Comparison of ENCODE assay signal across 21 mouse cellular contexts in genomic region chr19:3825044-3825443, GRCm38 (mm10). TPM values are rescaled to one million over a fixed set of nuclear protein-coding genes. Genes with fewer than 3 reads are reported as not detected.
A peak's percentile ranks its signal among the peaks of the same experiment; 100 is the strongest.
DNase-seq lines count a peak whose midpoint lies in the region; ATAC-seq and TF ChIP-seq lines count a peak whose summit lies in the region.
"Had no signal": no experiment of that assay in that cellular context is flagged by ENCODE, and none has a peak within 500 bp of the region (broad histone marks: within the 10 kb centered on the region; RNA-seq: fewer than 3 reads in every experiment).

No protein-coding gene starts in this region.

- H3K36me3 ChIP-seq in intestine, embryonic 15.5 days = no peaks in the 10 kb centered on the region
- H3K36me3 ChIP-seq in intestine, embryonic 16.5 days (ENCODE audit: control insufficient read depth, insufficient read depth, low read length) = no peaks in the 10 kb centered on the region
- H3K36me3 ChIP-seq in intestine, postnatal 0 days (ENCODE audit: control insufficient read depth, insufficient read depth) = no peaks in the 10 kb centered on the region
- H3K36me3 ChIP-seq in small intestine, adult 2 months (ENCODE audit: control insufficient read depth, insufficient read depth, low read length) = no peaks in the 10 kb centered on the region
- H3K36me3 ChIP-seq: G1E had no signal

- no peaks in the 10 kb centered on the region for H3K9me3 ChIP-seq in intestine, embryonic 15.5 days
- H3K9me3 ChIP-seq in intestine, embryonic 16.5 days (ENCODE audit: control insufficient read depth, low read length) = no peaks in the 10 kb centered on the region
- no peaks in the 10 kb centered on the region for H3K9me3 ChIP-seq in intestine, postnatal 0 days (ENCODE audit: control insufficient read depth)

- 0 out of 2 replicates have a peak, but pooled peaks cover 5% of the 10 kb centered on the region for H3K4me1 ChIP-seq in intestine, embryonic 15.5 days (replicated peaks)
- H3K4me1 ChIP-seq in intestine, embryonic 16.5 days (ENCODE audit: control insufficient read depth, insufficient read depth, low read length) = peaks cover under 1% of the 10 kb centered on the region; the same call in 1 of the 2 replicates
- H3K4me1 ChIP-seq in intestine, postnatal 0 days (replicated peaks; ENCODE audit: control insufficient read depth, insufficient read depth, low read length) = no peaks in the 10 kb centered on the region; the same call in 1 of the 2 replicates
- H3K4me1 ChIP-seq in small intestine, adult 2 months (ENCODE audit: control insufficient read depth, insufficient read depth, insufficient read length, low read length) = peaks cover 11% of the 10 kb centered on the region; the same call in 1 of the 2 replicates

- H3K4me2 ChIP-seq in intestine, embryonic 15.5 days (replicated peaks) = no peak overlapping the region
- H3K4me2 ChIP-seq in intestine, embryonic 16.5 days (ENCODE audit: low read depth, low read length) = no peak overlapping the region
- H3K4me2 ChIP-seq in intestine, postnatal 0 days (replicated peaks; ENCODE audit: low read depth) = no peak overlapping the region

- no peak for TF ChIP-seq CTCF in intestine, postnatal 0 days (IDR thresholded peaks at IDR 0.05; ENCODE audit: low read depth)
- TF ChIP-seq CTCF in small intestine, adult 2 months (IDR thresholded peaks at IDR 0.05; ENCODE audit: extremely low read depth, insufficient read length, insufficient replicate concordance, low read depth, low read length) = no peak

- no peak overlapping the region for H3K27ac ChIP-seq in intestine, embryonic 15.5 days
- peak overlapping the region; percentile 24; the same call in 1 of the 2 replicates for H3K27ac ChIP-seq in intestine, embryonic 16.5 days (ENCODE audit: low read length)
- H3K27ac ChIP-seq in intestine, postnatal 0 days (ENCODE audit: low read depth, low read length) = peak overlapping the region; percentile 17; the same call in 1 of the 2 replicates
- peak overlapping the region; percentile 87 for H3K27ac ChIP-seq in small intestine, adult 2 months (ENCODE audit: insufficient read depth, low read depth, low read length)

- no peaks in the 10 kb centered on the region for H3K27me3 ChIP-seq in intestine, embryonic 15.5 days (replicated peaks)
- no peaks in the 10 kb centered on the region for H3K27me3 ChIP-seq in intestine, embryonic 16.5 days (replicated peaks; ENCODE audit: control insufficient read depth, insufficient read depth, low read length)
- H3K27me3 ChIP-seq in intestine, postnatal 0 days (replicated peaks; ENCODE audit: control insufficient read depth, insufficient read depth, low read length) = no peaks in the 10 kb centered on the region
- no peaks in the 10 kb centered on the region for H3K27me3 ChIP-seq in small intestine, adult 2 months (ENCODE audit: control insufficient read depth, insufficient read depth, low read length)
- H3K27me3 ChIP-seq: Patski had no signal

- no peak overlapping the region for H3K4me3 ChIP-seq in intestine, embryonic 15.5 days (replicated peaks)
- no peak overlapping the region for H3K4me3 ChIP-seq in intestine, embryonic 16.5 days (ENCODE audit: low read length)
- no peak overlapping the region for H3K4me3 ChIP-seq in intestine, postnatal 0 days (ENCODE audit: low read depth, low read length)
- H3K4me3 ChIP-seq in small intestine, adult 2 months (ENCODE audit: low read depth, low read length) = no peak overlapping the region

- no peak overlapping the region for H3K9ac ChIP-seq in intestine, embryonic 15.5 days
- H3K9ac ChIP-seq in intestine, embryonic 16.5 days (ENCODE audit: low read depth, low read length) = no peak overlapping the region
- no peak overlapping the region for H3K9ac ChIP-seq in intestine, postnatal 0 days (ENCODE audit: low read depth, low read length)

- no peak for DNase-seq in kidney, postnatal 25 days
- DNase-seq in spleen, postnatal 36 days (ENCODE audit: low spot score in 2 of 2) = no peak
- no peak for DNase-seq in layer of hippocampus, adult 9-11 months
- DNase-seq: adrenal gland, adult 2 months; adrenal gland, adult 8-10 months; adrenal gland, postnatal 10 days; adrenal gland, postnatal 14 days; adrenal gland, postnatal 25 days; adrenal gland, postnatal 36 days; B cell, adult 2 months; cerebellum, adult 11 months; cerebellum, adult 11-12 months had no signal

- TF ChIP-seq POLR2A in small intestine, adult 2 months (IDR thresholded peaks at IDR 0.05; ENCODE audit: low read depth, low read length) = no peak

- ATAC-seq in intestine, embryonic 15.5 days = peak; percentile 82
- ATAC-seq in intestine, embryonic 16.5 days = peak; percentile 77
- peak; percentile 76 for ATAC-seq in intestine, postnatal 0 days
- no peak for ATAC-seq in inflammation-experienced regulatory T-cells, adult 6 months
- ATAC-seq: activated CD4-positive, CD25-positive, alpha-beta regulatory T cell, adult 4 months; CD4-positive, CD25-positive, alpha-beta regulatory T cell, adult 4 months; Patski had no signal

RNA-seq across cellular contexts. Expression of gene Chka, which starts 26.5 kb away (rescaled TPM):
- 63.3 and 68.5 TPM in 2 replicates for polyA plus RNA-seq in intestine, embryonic 15.5 days (2015; fragmentation: Nextera tagmentation; extraction: Ambion mirVana)
- polyA plus RNA-seq in intestine, embryonic 16.5 days (2015; fragmentation: Nextera tagmentation; extraction: Ambion mirVana) = 57.8 and 67.5 TPM in 2 replicates
- 113 and 155 TPM in 2 replicates for polyA plus RNA-seq in intestine, postnatal 0 days (2015; fragmentation: Nextera tagmentation; extraction: Ambion mirVana)
- 85.2 and 214 TPM in 2 replicates for polyA plus RNA-seq in small intestine, adult 2 months (2012; rRNA removed)
- polyA plus RNA-seq in inflammation-experienced regulatory T-cells, adult 6 months (2017; shearing (Covaris generic)) = 1 to 10 TPM; 1.6 to 4.9 (median 4.3) TPM

RNA-seq across cellular contexts. Expression of gene Kmt5b, which starts 57.8 kb away (rescaled TPM):
- polyA plus RNA-seq in intestine, embryonic 15.5 days (2015; fragmentation: Nextera tagmentation; extraction: Ambion mirVana) = 21.8 and 22.0 TPM in 2 replicates
- 16.5 and 17.7 TPM in 2 replicates for polyA plus RNA-seq in intestine, embryonic 16.5 days (2015; fragmentation: Nextera tagmentation; extraction: Ambion mirVana)
- polyA plus RNA-seq in intestine, postnatal 0 days (2015; fragmentation: Nextera tagmentation; extraction: Ambion mirVana) = 10.4 and 11.0 TPM in 2 replicates
- 7.4 and 16.8 TPM in 2 replicates for polyA plus RNA-seq in small intestine, adult 2 months (2012; rRNA removed)
- 10 to 100 TPM; 25.1 to 41.5 (median 32.7) TPM for polyA plus RNA-seq in inflammation-experienced regulatory T-cells, adult 6 months (2017; shearing (Covaris generic))
